Mouse (Mus musculus): ENCODE results near the gene Nfix.

Gene Nfix

GRCm38 (mm10) chr8:84797971-84798370 is 2.2 kb downstream of the Nfix start:
- DNase-seq (ENCODE audit: low read depth, low spot score) = no peak

- DNase-seq (ENCODE audit: low read depth, low spot score) = no peak
These were observed 2.8 kb downstream of the Nfix start for GRCm38 (mm10) chr8:84797256-84797797.

- DNase-seq (ENCODE audit: low read depth, low spot score) = no peak
These were observed 5.7 kb downstream of the Nfix start for GRCm38 (mm10) chr8:84794486-84794885.

- no peak for DNase-seq (ENCODE audit: low read depth, low spot score)
These were observed 6.2 kb downstream of the Nfix start for GRCm38 (mm10) chr8:84793791-84794485.

- no peak for DNase-seq (ENCODE audit: low read depth, low spot score)
These were observed 7.0 kb downstream of the Nfix start for GRCm38 (mm10) chr8:84793134-84793533.

GRCm38 (mm10) chr8:84792429-84792947 is 7.7 kb downstream of the Nfix start:
- no peak for DNase-seq (ENCODE audit: low read depth, low spot score)

- no peak for DNase-seq (ENCODE audit: low read depth, low spot score)
These were observed 9.6 kb downstream of the Nfix start for GRCm38 (mm10) chr8:84790537-84790936.

GRCm38 (mm10) chr8:84789855-84790486 is 10.2 kb downstream of the Nfix start:
- no peak for DNase-seq (ENCODE audit: low read depth, low spot score)

GRCm38 (mm10) chr8:84789345-84789744 is 10.8 kb downstream of the Nfix start:
- DNase-seq (ENCODE audit: low read depth, low spot score) = no peak

GRCm38 (mm10) chr8:84788896-84789295 is 11.2 kb downstream of the Nfix start:
- no peak for DNase-seq (ENCODE audit: low read depth, low spot score)

- no peak for DNase-seq (ENCODE audit: low read depth, low spot score)
These were observed 12.4 kb downstream of the Nfix start for GRCm38 (mm10) chr8:84787523-84788302.

- no peak for DNase-seq (ENCODE audit: low read depth, low spot score)
These were observed 13.2 kb downstream of the Nfix start for GRCm38 (mm10) chr8:84786801-84787467.

GRCm38 (mm10) chr8:84785756-84786677 is 14.1 kb downstream of the Nfix start:
- DNase-seq (ENCODE audit: low read depth, low spot score) = no peak

- DNase-seq (ENCODE audit: low read depth, low spot score) = no peak
These were observed 14.7 kb downstream of the Nfix start for GRCm38 (mm10) chr8:84785506-84785755.

GRCm38 (mm10) chr8:84784681-84785505 is 15.3 kb downstream of the Nfix start:
- no peak for DNase-seq (ENCODE audit: low read depth, low spot score)

GRCm38 (mm10) chr8:84783919-84784581 is 16.1 kb downstream of the Nfix start:
- no peak for DNase-seq (ENCODE audit: low read depth, low spot score)

GRCm38 (mm10) chr8:84783198-84783918 is 16.8 kb downstream of the Nfix start:
- DNase-seq (ENCODE audit: low read depth, low spot score) = no peak

- DNase-seq (ENCODE audit: low read depth, low spot score) = no peak
These were observed 17.5 kb downstream of the Nfix start for GRCm38 (mm10) chr8:84782680-84783079.

Measured in retina, adult 2 months (tissue).